Mouse (Mus musculus): ENCODE measurements around the gene Map2k6.

DNA sequence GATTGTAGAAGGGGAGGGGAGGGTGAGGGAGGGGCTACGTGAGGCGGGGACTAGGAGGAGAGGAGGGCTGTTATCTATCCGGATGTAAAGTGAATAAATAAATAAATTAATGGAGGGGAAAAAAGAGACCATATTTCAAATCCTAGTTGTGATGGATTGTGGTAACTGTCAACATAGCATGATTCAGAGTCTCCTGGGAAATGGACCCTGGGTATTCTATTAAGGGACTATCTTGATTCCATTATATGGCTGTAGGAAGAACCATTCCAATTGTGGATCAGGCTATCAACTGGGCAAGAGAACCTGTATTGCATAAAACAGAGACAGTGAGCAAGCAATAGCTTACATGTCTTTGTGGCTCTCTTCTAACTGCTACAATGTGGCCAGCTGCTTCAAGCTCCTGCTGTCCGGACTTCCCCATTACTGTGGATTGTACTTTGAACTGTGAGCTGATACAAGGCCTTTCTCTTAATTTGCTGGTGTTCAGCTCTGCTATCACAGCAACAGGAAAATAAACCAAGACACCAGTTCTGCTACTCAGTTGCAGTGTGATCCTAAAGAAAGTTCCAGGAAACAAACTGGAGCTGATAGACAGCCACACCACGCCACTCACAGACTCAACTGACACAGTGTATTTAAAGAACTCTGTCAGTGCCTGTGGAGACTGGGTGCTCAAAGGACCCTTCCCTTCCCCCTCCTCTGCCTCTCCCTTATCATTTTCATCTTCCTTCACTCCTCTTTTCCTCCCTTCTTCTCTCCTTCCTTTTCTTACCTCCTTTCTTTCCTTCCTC is 77.6 kb downstream of the Map2k6 start:
- no peak for TF ChIP-seq POLR2AphosphoS2 (IDR thresholded peaks at IDR 0.05; ENCODE audit: insufficient read length, low read depth)
- TF ChIP-seq SRF (IDR thresholded peaks at IDR 0.05; ENCODE audit: control insufficient read depth, insufficient read length, low read depth) = no peak
- TF ChIP-seq POLR2A (IDR thresholded peaks at IDR 0.05; ENCODE audit: insufficient read length, low read depth) = no peak
- no peak for TF ChIP-seq REST (IDR thresholded peaks at IDR 0.05; ENCODE audit: insufficient read depth, insufficient read length)
